Mouse (Mus musculus) liver, embryonic 16.5 days (tissue): ENCODE measurements around the gene Oaz2. TPM values are rescaled to one million over a fixed set of nuclear protein-coding genes. Genes with fewer than 3 reads are reported as not detected.
"Not testable (repeated sequence)": the region's sequence is repeated elsewhere in the genome, so short reads cannot be mapped to it uniquely, and the experiment has no call there.

ENCODE experiments used
- ATAC-seq: fragments of 200-750 bp; cut with Nextera tagmentation; 2 replicates; pipeline ENCODE4 v1.8.0; 2017; ENCODE audit warnings: low read depth, mild to moderate bottlenecking, moderate number of reproducible peaks, moderate library complexity
- H3K27ac ChIP-seq: fragments of 300-500 bp; sonication (generic); 2 replicates; pipeline ENCODE4 v1.5.1; 2014; ENCODE audit warnings: mild to moderate bottlenecking, low read length
- H3K27me3 ChIP-seq: fragments of 300-500 bp; sonication (generic); 2 replicates; pipeline ENCODE4 v1.6.1; 2014; ENCODE audit warnings: low read depth, low read length, mixed read lengths; ENCODE audit not compliant: control insufficient read depth, insufficient read depth
- H3K36me3 ChIP-seq: fragments of 300-500 bp; sonication (generic); 2 replicates; pipeline ENCODE4 v1.6.1; 2014; ENCODE audit warnings: mild to moderate bottlenecking; ENCODE audit not compliant: control insufficient read depth, insufficient read depth
- H3K4me1 ChIP-seq: fragments of 300-500 bp; sonication (generic); 2 replicates; pipeline ENCODE4 v1.6.1; 2014; ENCODE audit warnings: low read depth, low read length, mixed read lengths; ENCODE audit not compliant: control insufficient read depth
- H3K4me2 ChIP-seq: fragments of 300-500 bp; sonication (generic); 2 replicates; pipeline ENCODE4 v1.6.1; 2014; ENCODE audit warnings: low read depth, low read length, mixed read lengths
- H3K4me3 ChIP-seq: fragments of 300-500 bp; sonication (generic); 2 replicates; pipeline ENCODE4 v1.5.1; 2014; ENCODE audit warnings: low read depth, mild to moderate bottlenecking, low read length
- H3K9ac ChIP-seq: fragments of 300-500 bp; sonication (generic); 2 replicates; pipeline ENCODE4 v1.6.1; 2014; ENCODE audit warnings: low read depth, low read length
- H3K9me3 ChIP-seq: fragments of 300-500 bp; sonication (generic); replicated peaks from 2 replicates; pipeline ENCODE4 v1.6.1; 2016; ENCODE audit warnings: low read length; ENCODE audit not compliant: control insufficient read depth
- WGBS: fragments of 180-500 bp; shearing (Covaris S2); extraction: QIAGEN DNeasy Blood & Tissue Kit; methylation state at CpG from one replicate; pipeline ENCODE4 v1.1.7; 2014; ENCODE audit not compliant: insufficient replicate concordance; 5-methylcytosine and 5-hydroxymethylcytosine counted together
- polyA plus RNA-seq: library from polyadenylated mRNA; unstranded; fragments of >200 nt; fragmentation: Nextera tagmentation; extraction: Ambion mirVana; gene quantifications from 2 replicates; pipeline ENCODE4 v1.2.1, GENCODE M21; 2015

Gene Oaz2
- polyA plus RNA-seq, 1 experiment from 2014 or later = 50.9 TPM

DNA sequence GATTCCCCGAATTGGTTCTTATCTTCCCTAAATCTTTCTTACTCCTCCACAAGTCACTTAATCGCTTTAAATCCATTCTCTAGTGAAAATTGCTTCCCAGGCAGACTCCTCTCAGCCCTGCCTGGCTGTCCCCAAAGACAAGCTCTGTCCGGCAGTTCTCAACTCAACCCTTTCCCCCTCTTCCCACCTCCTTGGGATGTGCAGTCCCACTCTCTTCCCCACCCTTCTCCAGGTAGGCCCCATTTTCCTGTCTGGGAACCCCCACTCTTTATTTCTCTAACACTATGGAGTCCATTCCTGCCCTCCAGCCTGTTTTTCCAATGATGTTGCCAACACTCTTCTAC is 9.3 kb downstream of the Oaz2 start:
- ATAC-seq = no peak
- peak overlapping the region; percentile 82 for H3K4me2 ChIP-seq
- peaks cover 23% of the 10 kb centered on the region for H3K4me1 ChIP-seq
- H3K9me3 ChIP-seq = no peaks in the 10 kb centered on the region
- H3K27ac ChIP-seq = no peak overlapping the region
- 27% methylated on average over 3 of the region's 3 CpGs for WGBS
- H3K27me3 ChIP-seq = no peaks in the 10 kb centered on the region
- no peaks in the 10 kb centered on the region for H3K36me3 ChIP-seq
- peak overlapping the region; percentile 73 for H3K9ac ChIP-seq
- peak overlapping the region; percentile 71 for H3K4me3 ChIP-seq

- peaks cover 25% of the 10 kb centered on the region for H3K4me1 ChIP-seq
Observed at GRCm38 (mm10) chr9:65679181-65679761, 11.5 kb downstream of the Oaz2 start.

GRCm38 (mm10) chr9:65680938-65681633 is 13.3 kb downstream of the Oaz2 start:
- Histone ChIP-seq H3K36me3 (no peaks in the 10 kb centered on the region), H3K9ac (no peak overlapping the region), H3K4me1 (peaks cover 27% of the 10 kb centered on the region), H3K27me3 (no peaks in the 10 kb centered on the region), H3K27ac (no peak overlapping the region), H3K4me2 (no peak overlapping the region), H3K9me3 (no peaks in the 10 kb centered on the region), H3K4me3 (no peak overlapping the region)
- WGBS = 56% methylated on average over 4 of the region's 4 CpGs
- no peak for ATAC-seq

More at GRCm38 (mm10) chr9:65679181-65679761, 11.5 kb downstream of the Oaz2 start:
- Histone ChIP-seq H3K4me3 (no peak overlapping the region), H3K27me3 (no peaks in the 10 kb centered on the region), H3K9ac (no peak overlapping the region), H3K4me2 (no peak overlapping the region), H3K9me3 (no peaks in the 10 kb centered on the region), H3K36me3 (no peaks in the 10 kb centered on the region), H3K27ac (peak overlapping the region; percentile 27; the same call in 1 of the 2 replicates)
- WGBS = 64% methylated on average over 5 of the region's 5 CpGs
- no peak for ATAC-seq

- Histone ChIP-seq H3K27me3 (no peaks in the 10 kb centered on the region), H3K4me1 (peaks cover 27% of the 10 kb centered on the region), H3K36me3 (no peaks in the 10 kb centered on the region), H3K4me3 (no peak overlapping the region), H3K4me2 (no peak overlapping the region), H3K9ac (no peak overlapping the region), H3K27ac (no peak overlapping the region), H3K9me3 (no peaks in the 10 kb centered on the region)
- no peak for ATAC-seq
- 86% methylated on average over 2 of the region's 2 CpGs for WGBS
Observed at GRCm38 (mm10) chr9:65681634-65681940, 13.8 kb downstream of the Oaz2 start.

GRCm38 (mm10) chr9:65682183-65682582 is 14.4 kb downstream of the Oaz2 start:
- H3K4me1 ChIP-seq = peaks cover 23% of the 10 kb centered on the region
- no peaks in the 10 kb centered on the region for H3K9me3 ChIP-seq
- H3K9ac ChIP-seq = no peak overlapping the region
- H3K4me3 ChIP-seq = no peak overlapping the region
- H3K27me3 ChIP-seq = no peaks in the 10 kb centered on the region
- H3K27ac ChIP-seq = no peak overlapping the region
- H3K4me2 ChIP-seq = no peak overlapping the region
- H3K36me3 ChIP-seq = no peaks in the 10 kb centered on the region
- ATAC-seq = no peak
- 69% methylated on average over 3 of the region's 3 CpGs for WGBS

DNA sequence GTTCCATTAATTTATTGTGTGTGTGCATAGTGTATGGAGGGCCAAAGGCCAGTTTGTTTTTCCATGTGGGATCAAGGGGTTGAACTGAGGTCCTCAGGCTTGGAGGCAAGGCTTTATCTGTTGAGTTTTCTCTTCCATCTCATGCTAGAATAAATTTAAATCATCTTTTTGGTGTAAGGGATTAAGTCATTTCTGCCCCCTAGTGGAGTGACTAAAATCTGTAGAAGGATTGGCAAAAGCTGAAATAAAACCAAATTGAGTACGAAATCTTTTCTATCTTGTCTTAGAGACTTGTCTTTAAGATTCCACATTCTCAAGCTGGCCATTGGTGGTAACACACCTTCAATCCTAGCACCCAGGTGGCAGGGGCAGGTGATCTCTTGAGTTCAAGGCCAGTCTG is 15.2 kb downstream of the Oaz2 start:
- Histone ChIP-seq H3K9ac (no peak overlapping the region), H3K27me3 (no peaks in the 10 kb centered on the region), H3K27ac (no peak overlapping the region), H3K9me3 (no peaks in the 10 kb centered on the region), H3K36me3 (0 out of 2 replicates have a peak, but pooled peaks cover under 1% of the 10 kb centered on the region), H3K4me3 (no peak overlapping the region), H3K4me2 (no peak overlapping the region), H3K4me1 (peaks cover 18% of the 10 kb centered on the region)
- no peak for ATAC-seq
- 55% methylated on average over 1 of the region's 1 CpGs for WGBS

- Histone ChIP-seq H3K9me3 (no peaks in the 10 kb centered on the region), H3K36me3 (0 out of 2 replicates have a peak, but pooled peaks cover 2% of the 10 kb centered on the region), H3K27ac (0 out of 2 replicates have a peak overlapping the region, but pooled peaks have one; percentile 21), H3K27me3 (no peaks in the 10 kb centered on the region), H3K4me2 (no peak overlapping the region), H3K9ac (no peak overlapping the region), H3K4me3 (no peak overlapping the region), H3K4me1 (peaks cover 14% of the 10 kb centered on the region)
- ATAC-seq = peak; percentile 61; the same call in 1 of the 2 replicates
- 41% methylated on average over 2 of the region's 2 CpGs for WGBS
Observed at GRCm38 (mm10) chr9:65684704-65685103, 16.9 kb downstream of the Oaz2 start.

DNA sequence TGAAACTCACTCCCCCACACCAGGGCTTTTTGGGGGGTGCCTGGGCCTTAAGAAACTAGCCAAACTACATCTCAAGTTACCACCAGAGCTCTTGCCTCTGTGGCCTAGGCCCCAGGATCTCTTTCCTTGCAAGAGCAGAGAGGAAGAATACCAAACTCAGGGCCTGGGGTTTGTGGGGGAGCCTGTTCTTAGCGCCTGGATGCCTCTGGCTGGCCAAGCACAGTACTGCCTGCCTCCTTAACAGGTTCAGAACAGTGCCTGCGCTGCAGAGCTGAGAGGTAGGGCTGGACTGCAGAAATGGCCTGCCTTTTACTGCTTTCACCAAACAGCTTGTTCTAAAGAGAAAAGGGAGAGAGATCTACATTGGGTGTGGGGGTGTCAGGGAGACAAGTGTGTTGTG is 22.1 kb downstream of the Oaz2 start:
- not testable (repeated sequence) for ATAC-seq, H3K9ac ChIP-seq, H3K36me3 ChIP-seq, H3K9me3 ChIP-seq, H3K4me1 ChIP-seq, H3K27me3 ChIP-seq, H3K27ac ChIP-seq, H3K4me3 ChIP-seq, H3K4me2 ChIP-seq
- 90% methylated on average over 2 of the region's 2 CpGs for WGBS

DNA sequence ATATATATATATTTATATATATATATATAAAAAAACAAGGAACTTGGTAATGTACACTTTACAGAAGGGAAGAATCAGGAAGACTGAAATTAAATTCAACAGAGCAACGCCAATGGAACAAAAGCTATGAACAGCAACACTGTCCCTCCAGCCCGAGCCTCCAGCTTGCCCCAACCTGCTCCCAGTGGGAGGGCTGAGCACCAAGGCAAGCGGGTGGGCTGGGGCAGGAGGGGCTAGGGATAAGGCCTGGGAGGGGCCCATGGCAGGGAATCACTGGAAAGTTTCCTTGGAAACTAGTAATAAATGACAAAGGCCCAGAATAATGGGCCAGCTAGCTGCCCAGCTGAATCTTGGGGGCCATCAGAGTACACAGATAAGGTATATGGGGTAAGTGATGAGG is 24.7 kb downstream of the Oaz2 start:
- WGBS = 73% methylated on average over 3 of the region's 3 CpGs
- H3K27ac ChIP-seq = no peak overlapping the region
- no peaks in the 10 kb centered on the region for H3K9me3 ChIP-seq
- H3K4me2 ChIP-seq = no peak overlapping the region
- peaks cover 2% of the 10 kb centered on the region; the same call in 1 of the 2 replicates for H3K36me3 ChIP-seq
- H3K4me3 ChIP-seq = no peak overlapping the region
- H3K4me1 ChIP-seq = no peaks in the 10 kb centered on the region
- no peaks in the 10 kb centered on the region for H3K27me3 ChIP-seq
- no peak overlapping the region for H3K9ac ChIP-seq
- no peak for ATAC-seq
